Mouse (Mus musculus): ENCODE data around the gene Akr1c21. TPM values are rescaled to one million over a fixed set of nuclear protein-coding genes. Genes with fewer than 3 reads are reported as not detected.
"Not testable (repeated sequence)": the region's sequence is repeated elsewhere in the genome, so short reads cannot be mapped to it uniquely, and the experiment has no call there.

Gene Akr1c21
- polyA plus RNA-seq (2014; fragmentation: Nextera tagmentation; extraction: Ambion mirVana): not detected in 2 replicates

DNA sequence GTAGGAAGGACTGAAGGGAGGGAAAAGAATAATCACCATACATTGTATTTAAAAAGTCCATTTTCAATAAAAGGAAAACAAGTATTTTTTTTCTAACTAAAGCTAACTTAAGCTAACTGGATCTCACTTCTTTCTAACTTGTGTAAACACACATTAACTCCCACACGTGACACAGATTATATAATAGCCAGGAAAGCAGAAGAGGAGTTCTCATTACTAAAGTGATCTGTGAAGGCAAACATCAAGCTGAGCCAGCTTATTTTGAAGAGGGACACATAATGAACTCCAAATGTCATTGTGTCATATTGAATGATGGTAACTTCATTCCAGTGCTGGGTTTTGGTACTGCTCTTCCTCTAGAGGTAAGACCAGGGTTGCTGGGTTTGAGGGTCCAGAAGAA is at the start of gene Akr1c21:
Akr1c21 (plus strand) TSS at position 205 of the 400 bp plus-strand sequence.
- no peak within 1 kb of the TSS for H3K27ac ChIP-seq (replicated peaks in 1 of 2; ENCODE audit: control insufficient read depth in 1 of 2, insufficient read depth in 1 of 2, low read depth in 2 of 2, low read length in 2 of 2)
- no peak for ATAC-seq (ENCODE audit: insufficient number of reproducible peaks, insufficient read depth, low FRiP score, low read depth)
- H3K9ac ChIP-seq (ENCODE audit: low read length): no peak within 1 kb of the TSS
- WGBS: 58% methylated on average over 1 of the region's 1 CpGs
- no peaks in the 10 kb centered on the region for H3K4me1 ChIP-seq (ENCODE audit: control insufficient read depth in 2 of 2, insufficient read depth in 2 of 2, low read length in 2 of 2)
- H3K4me2 ChIP-seq (ENCODE audit: low read length): no peak within 1 kb of the TSS
- no peak within 1 kb of the TSS for H3K4me3 ChIP-seq (ENCODE audit: control insufficient read depth in 1 of 2, insufficient read depth in 1 of 2, low read depth in 1 of 2, low read length in 2 of 2)
- no peaks in the 10 kb centered on the region for H3K36me3 ChIP-seq (ENCODE audit: control insufficient read depth, insufficient read depth, low read length)
- H3K27me3 ChIP-seq (ENCODE audit: control insufficient read depth, insufficient read depth, low read length): no peaks in the 10 kb centered on the region
- H3K9me3 ChIP-seq (ENCODE audit: control insufficient read depth, low read length): no peaks in the 10 kb centered on the region

DNA sequence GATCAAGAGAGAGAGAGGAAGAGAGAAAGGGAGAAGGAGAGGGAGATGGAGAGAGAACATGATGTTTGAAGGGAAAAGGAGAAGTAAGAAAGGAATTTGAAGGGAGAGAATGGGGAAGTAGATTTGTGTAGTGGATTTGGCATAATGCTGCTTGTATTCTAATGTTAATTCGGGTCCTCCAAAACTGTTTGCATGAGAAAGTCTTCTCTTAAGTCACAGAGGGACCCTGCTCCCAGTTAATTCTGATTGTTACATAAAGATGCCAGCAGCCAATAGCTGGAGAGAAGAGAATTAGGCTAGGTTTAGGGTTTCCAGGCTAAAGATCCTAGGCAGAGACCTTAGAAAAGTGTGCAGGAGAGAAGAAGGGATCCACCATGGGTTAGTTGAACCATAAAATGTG is 14.7 kb upstream of the Akr1c21 start:
- no peaks in the 10 kb centered on the region for H3K27me3 ChIP-seq (ENCODE audit: control insufficient read depth, insufficient read depth, low read length)
- H3K4me2 ChIP-seq (ENCODE audit: low read length): no peak overlapping the region
- H3K36me3 ChIP-seq (ENCODE audit: control insufficient read depth, insufficient read depth, low read length): no peaks in the 10 kb centered on the region
- no peaks in the 10 kb centered on the region for H3K4me1 ChIP-seq (ENCODE audit: control insufficient read depth in 2 of 2, insufficient read depth in 2 of 2, low read length in 2 of 2)
- H3K9ac ChIP-seq (ENCODE audit: low read length): no peak overlapping the region
- no peaks in the 10 kb centered on the region for H3K9me3 ChIP-seq (ENCODE audit: control insufficient read depth, low read length)
- no peak overlapping the region for H3K27ac ChIP-seq (replicated peaks in 1 of 2; ENCODE audit: control insufficient read depth in 1 of 2, insufficient read depth in 1 of 2, low read depth in 2 of 2, low read length in 2 of 2)
- ATAC-seq (ENCODE audit: insufficient number of reproducible peaks, insufficient read depth, low FRiP score, low read depth): no peak
- no peak overlapping the region for H3K4me3 ChIP-seq (ENCODE audit: control insufficient read depth in 1 of 2, insufficient read depth in 1 of 2, low read depth in 1 of 2, low read length in 2 of 2)
- 58% methylated on average over 1 of the region's 1 CpGs for WGBS

DNA sequence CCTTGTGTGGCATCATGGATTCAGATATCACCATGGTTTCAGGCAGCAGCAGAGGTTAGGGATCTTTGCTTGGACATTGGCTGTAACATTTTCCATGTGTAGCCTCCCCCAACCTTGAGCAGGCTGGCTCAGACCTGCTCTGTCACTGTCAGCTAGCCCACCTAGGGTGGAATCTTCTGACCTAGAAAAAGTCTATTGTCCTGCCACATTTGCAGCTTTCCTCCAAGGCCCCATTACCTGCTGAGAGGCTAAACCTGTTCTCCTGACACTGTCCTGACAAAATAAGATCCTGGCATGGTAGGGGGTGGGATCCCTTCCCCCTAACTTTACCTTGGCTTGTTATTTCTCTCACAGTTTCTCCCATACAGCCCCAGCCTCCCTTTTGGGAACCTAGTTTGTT is 13.4 kb upstream of the Akr1c21 start:
- Histone ChIP-seq H3K27ac (replicated peaks in 1 of 2; ENCODE audit: control insufficient read depth in 1 of 2, insufficient read depth in 1 of 2, low read depth in 2 of 2, low read length in 2 of 2) (no peak overlapping the region), H3K4me2 (ENCODE audit: low read length) (no peak overlapping the region), H3K36me3 (ENCODE audit: control insufficient read depth, insufficient read depth, low read length) (no peaks in the 10 kb centered on the region), H3K9ac (ENCODE audit: low read length) (no peak overlapping the region), H3K27me3 (ENCODE audit: control insufficient read depth, insufficient read depth, low read length) (no peaks in the 10 kb centered on the region), H3K9me3 (ENCODE audit: control insufficient read depth, low read length) (no peaks in the 10 kb centered on the region), H3K4me3 (ENCODE audit: control insufficient read depth in 1 of 2, insufficient read depth in 1 of 2, low read depth in 1 of 2, low read length in 2 of 2) (no peak overlapping the region), H3K4me1 (ENCODE audit: control insufficient read depth in 2 of 2, insufficient read depth in 2 of 2, low read length in 2 of 2) (no peaks in the 10 kb centered on the region)
- ATAC-seq (ENCODE audit: insufficient number of reproducible peaks, insufficient read depth, low FRiP score, low read depth): no peak

GRCm38 (mm10) chr13:4565996-4566395 is 7.9 kb upstream of the Akr1c21 start:
- Histone ChIP-seq H3K4me2 (ENCODE audit: low read length) (no peak overlapping the region), H3K4me1 (ENCODE audit: control insufficient read depth in 2 of 2, insufficient read depth in 2 of 2, low read length in 2 of 2) (no peaks in the 10 kb centered on the region), H3K27ac (replicated peaks in 1 of 2; ENCODE audit: control insufficient read depth in 1 of 2, insufficient read depth in 1 of 2, low read depth in 2 of 2, low read length in 2 of 2) (no peak overlapping the region), H3K27me3 (ENCODE audit: control insufficient read depth, insufficient read depth, low read length) (no peaks in the 10 kb centered on the region), H3K9ac (ENCODE audit: low read length) (no peak overlapping the region), H3K9me3 (ENCODE audit: control insufficient read depth, low read length) (no peaks in the 10 kb centered on the region), H3K36me3 (ENCODE audit: control insufficient read depth, insufficient read depth, low read length) (no peaks in the 10 kb centered on the region), H3K4me3 (ENCODE audit: control insufficient read depth in 1 of 2, insufficient read depth in 1 of 2, low read depth in 1 of 2, low read length in 2 of 2) (no peak overlapping the region)
- ATAC-seq (ENCODE audit: insufficient number of reproducible peaks, insufficient read depth, low FRiP score, low read depth): no peak
- 80% methylated on average over 2 of the region's 2 CpGs for WGBS

GRCm38 (mm10) chr13:4576921-4577320 is 3.0 kb downstream of the Akr1c21 start:
- Histone ChIP-seq H3K4me3 (ENCODE audit: control insufficient read depth in 1 of 2, insufficient read depth in 1 of 2, low read depth in 1 of 2, low read length in 2 of 2) (no peak overlapping the region), H3K27me3 (ENCODE audit: control insufficient read depth, insufficient read depth, low read length) (no peaks in the 10 kb centered on the region), H3K4me2 (ENCODE audit: low read length) (no peak overlapping the region), H3K9me3 (ENCODE audit: control insufficient read depth, low read length) (no peaks in the 10 kb centered on the region), H3K36me3 (ENCODE audit: control insufficient read depth, insufficient read depth, low read length) (no peaks in the 10 kb centered on the region), H3K4me1 (ENCODE audit: control insufficient read depth in 2 of 2, insufficient read depth in 2 of 2, low read length in 2 of 2) (no peaks in the 10 kb centered on the region), H3K27ac (replicated peaks in 1 of 2; ENCODE audit: control insufficient read depth in 1 of 2, insufficient read depth in 1 of 2, low read depth in 2 of 2, low read length in 2 of 2) (no peak overlapping the region), H3K9ac (ENCODE audit: low read length) (no peak overlapping the region)
- WGBS: 72% methylated on average over 1 of the region's 1 CpGs
- no peak for ATAC-seq (ENCODE audit: insufficient number of reproducible peaks, insufficient read depth, low FRiP score, low read depth)

GRCm38 (mm10) chr13:4603431-4603830 is 29.6 kb downstream of the Akr1c21 start:
- not testable (repeated sequence) for H3K27ac ChIP-seq (replicated peaks in 1 of 2; ENCODE audit: control insufficient read depth in 1 of 2, insufficient read depth in 1 of 2, low read depth in 2 of 2, low read length in 2 of 2); H3K4me3 ChIP-seq (ENCODE audit: control insufficient read depth in 1 of 2, insufficient read depth in 1 of 2, low read depth in 1 of 2, low read length in 2 of 2); H3K9ac ChIP-seq (ENCODE audit: low read length); H3K9me3 ChIP-seq (ENCODE audit: control insufficient read depth, low read length); H3K27me3 ChIP-seq (ENCODE audit: control insufficient read depth, insufficient read depth, low read length); H3K4me1 ChIP-seq (ENCODE audit: control insufficient read depth in 2 of 2, insufficient read depth in 2 of 2, low read length in 2 of 2); ATAC-seq (ENCODE audit: insufficient number of reproducible peaks, insufficient read depth, low FRiP score, low read depth); H3K4me2 ChIP-seq (ENCODE audit: low read length)
- H3K36me3 ChIP-seq (ENCODE audit: control insufficient read depth, insufficient read depth, low read length): peaks cover 43% of the 10 kb centered on the region
- 33% methylated on average over 3 of the region's 3 CpGs for WGBS

GRCm38 (mm10) chr13:4606821-4607220 is 32.9 kb downstream of the Akr1c21 start:
- Histone ChIP-seq H3K4me1 (ENCODE audit: control insufficient read depth in 2 of 2, insufficient read depth in 2 of 2, low read length in 2 of 2) (peaks cover 2 to 4% of the 10 kb centered on the region in 2 experiments; a peak in 1 of 4 replicates), H3K9me3 (ENCODE audit: control insufficient read depth, low read length) (no peaks in the 10 kb centered on the region), H3K4me2 (ENCODE audit: low read length) (no peak overlapping the region), H3K27ac (replicated peaks in 1 of 2; ENCODE audit: control insufficient read depth in 1 of 2, insufficient read depth in 1 of 2, low read depth in 2 of 2, low read length in 2 of 2) (no peak overlapping the region), H3K27me3 (ENCODE audit: control insufficient read depth, insufficient read depth, low read length) (no peaks in the 10 kb centered on the region), H3K36me3 (ENCODE audit: control insufficient read depth, insufficient read depth, low read length) (peaks cover 10% of the 10 kb centered on the region; the same call in 1 of the 2 replicates), H3K4me3 (ENCODE audit: control insufficient read depth in 1 of 2, insufficient read depth in 1 of 2, low read depth in 1 of 2, low read length in 2 of 2) (no peak overlapping the region), H3K9ac (ENCODE audit: low read length) (no peak overlapping the region)
- 87% methylated on average over 4 of the region's 4 CpGs for WGBS
- ATAC-seq (ENCODE audit: insufficient number of reproducible peaks, insufficient read depth, low FRiP score, low read depth): no peak

DNA sequence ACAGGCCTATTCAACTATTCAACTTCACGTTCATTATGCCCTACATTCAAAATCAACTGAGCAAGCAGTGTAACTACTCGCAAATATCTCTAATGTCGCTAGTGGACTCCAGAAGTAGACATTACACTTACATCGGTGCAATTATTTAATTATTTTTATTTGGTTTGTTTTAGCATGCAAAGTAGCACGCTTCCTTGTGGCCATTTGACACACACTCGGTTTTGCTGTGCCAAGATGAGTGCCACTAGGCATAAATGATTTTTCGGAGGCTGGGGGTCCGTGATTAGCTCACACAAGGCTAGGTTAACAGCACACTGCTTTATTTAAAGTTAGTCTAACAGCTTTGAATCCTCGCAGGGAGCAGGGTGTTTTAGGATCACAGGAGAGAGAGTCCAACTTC is 34.7 kb downstream of the Akr1c21 start:
- Histone ChIP-seq H3K4me3 (ENCODE audit: control insufficient read depth in 1 of 2, insufficient read depth in 1 of 2, low read depth in 1 of 2, low read length in 2 of 2) (peak overlapping the region; percentile 56 to 84), H3K4me2 (ENCODE audit: low read length) (peak overlapping the region; percentile 67), H3K27me3 (ENCODE audit: control insufficient read depth, insufficient read depth, low read length) (no peaks in the 10 kb centered on the region), H3K9ac (ENCODE audit: low read length) (peak overlapping the region; percentile 82), H3K36me3 (ENCODE audit: control insufficient read depth, insufficient read depth, low read length) (no peaks in the 10 kb centered on the region; the same call in 1 of the 2 replicates), H3K4me1 (ENCODE audit: control insufficient read depth in 2 of 2, insufficient read depth in 2 of 2, low read length in 2 of 2) (peaks cover 2 to 4% of the 10 kb centered on the region in 2 experiments; a peak in 1 of 4 replicates), H3K9me3 (ENCODE audit: control insufficient read depth, low read length) (no peaks in the 10 kb centered on the region), H3K27ac (replicated peaks in 1 of 2; ENCODE audit: control insufficient read depth in 1 of 2, insufficient read depth in 1 of 2, low read depth in 2 of 2, low read length in 2 of 2) (peak overlapping the region; percentile 64 to 66; a peak in 3 of 4 replicates)
- 27% methylated on average over 9 of the region's 9 CpGs for WGBS
- ATAC-seq (ENCODE audit: insufficient number of reproducible peaks, insufficient read depth, low FRiP score, low read depth): peak; percentile 52; the same call in 1 of the 2 replicates

Data from heart, embryonic 14.5 days (tissue).